Mouse (Mus musculus) heart, embryonic 16.5 days (tissue): Measurements from ENCODE around the gene Sall1. TPM values are rescaled to one million over a fixed set of nuclear protein-coding genes. Genes with fewer than 3 reads are reported as not detected.

Experiments used
- ATAC-seq: fragments of 200-750 bp; cut with Nextera tagmentation; replicated peaks from 2 replicates; pipeline ENCODE4 v1.8.0; 2017; ENCODE audit warnings: moderate number of reproducible peaks; ENCODE audit not compliant: insufficient read depth, low FRiP score; ENCODE audit errors: extremely low read depth
- H3K27ac ChIP-seq: fragments of 300-500 bp; sonication (generic); 2 replicates; pipeline ENCODE4 v1.5.1; 2014; ENCODE audit warnings: mild to moderate bottlenecking, low read length, control low read depth, moderate library complexity
- H3K27me3 ChIP-seq: fragments of 300-500 bp; sonication (generic); 2 replicates; pipeline ENCODE4 v1.6.1; 2014; ENCODE audit warnings: low read length, mixed read lengths; ENCODE audit not compliant: control insufficient read depth, insufficient read depth
- H3K36me3 ChIP-seq: fragments of 300-500 bp; sonication (generic); 2 replicates; pipeline ENCODE4 v1.6.1; 2014; ENCODE audit not compliant: control insufficient read depth, insufficient read depth
- H3K4me1 ChIP-seq: fragments of 300-500 bp; sonication (generic); 2 replicates; pipeline ENCODE4 v1.6.1; 2014; ENCODE audit warnings: low read length, mixed read lengths; ENCODE audit not compliant: control insufficient read depth, insufficient read depth
- H3K4me2 ChIP-seq: fragments of 300-500 bp; sonication (generic); 2 replicates; pipeline ENCODE4 v1.6.1; 2014; ENCODE audit warnings: low read depth, mild to moderate bottlenecking, control low read depth, low read length
- H3K4me3 ChIP-seq: fragments of 300-500 bp; sonication (generic); 2 replicates; pipeline ENCODE4 v1.5.1; 2014; ENCODE audit warnings: mild to moderate bottlenecking, control low read depth, low read length
- H3K9ac ChIP-seq: fragments of 300-500 bp; sonication (generic); 2 replicates; pipeline ENCODE4 v1.6.1; 2014; ENCODE audit warnings: low read length, control low read depth
- H3K9me3 ChIP-seq: fragments of 300-500 bp; sonication (generic); replicated peaks from 2 replicates; pipeline ENCODE4 v1.6.1; 2016; ENCODE audit warnings: low read length; ENCODE audit not compliant: control insufficient read depth
- WGBS: fragments of 180-500 bp; shearing (Covaris S2); extraction: QIAGEN DNeasy Blood & Tissue Kit; methylation state at CpG from one replicate; pipeline ENCODE4 v1.1.7; 2014; 5-methylcytosine and 5-hydroxymethylcytosine counted together
- polyA plus RNA-seq: library from polyadenylated mRNA; unstranded; fragments of >200 nt; fragmentation: Nextera tagmentation; extraction: Ambion mirVana; gene quantifications from 2 replicates; pipeline ENCODE4 v1.2.1, GENCODE M21; 2015

The Sall1 gene
- polyA plus RNA-seq, 1 experiment from 2014 or later, result 2.8 TPM

- Histone ChIP-seq H3K36me3 (no peaks in the 10 kb centered on the region), H3K4me3 (no peak overlapping the region), H3K27ac (no peak overlapping the region), H3K9me3 (no peaks in the 10 kb centered on the region), H3K4me1 (no peaks in the 10 kb centered on the region), H3K27me3 (peaks cover 48% of the 10 kb centered on the region), H3K4me2 (no peak overlapping the region), H3K9ac (no peak overlapping the region)
- ATAC-seq, result no peak
- WGBS, result 91% methylated on average over 7 of the region's 7 CpGs
These were observed 8.9 kb upstream of the Sall1 start for GRCm38 (mm10) chr8:89052880-89053279.

GRCm38 (mm10) chr8:89046639-89047348 is 2.8 kb upstream of the Sall1 start:
- Histone ChIP-seq H3K4me1 (peaks cover 10% of the 10 kb centered on the region), H3K27ac (no peak overlapping the region), H3K4me2 (no peak overlapping the region), H3K9ac (no peak overlapping the region), H3K4me3 (no peak overlapping the region), H3K36me3 (no peaks in the 10 kb centered on the region), H3K27me3 (peaks cover 77% of the 10 kb centered on the region), H3K9me3 (no peaks in the 10 kb centered on the region)
- ATAC-seq, result no peak
- 10% methylated on average over 26 of the region's 26 CpGs for WGBS

- Histone ChIP-seq H3K4me1 (peaks cover 12% of the 10 kb centered on the region), H3K4me3 (peak overlapping the region; percentile 40), H3K9ac (no peak overlapping the region; the same call in 1 of the 2 replicates), H3K9me3 (no peaks in the 10 kb centered on the region), H3K4me2 (peak overlapping the region; percentile 50), H3K36me3 (no peaks in the 10 kb centered on the region), H3K27ac (no peak overlapping the region), H3K27me3 (peaks cover 75% of the 10 kb centered on the region)
- ATAC-seq, result no peak
- 3% methylated on average over 13 of the region's 15 CpGs for WGBS
These were observed 2.3 kb upstream of the Sall1 start for GRCm38 (mm10) chr8:89046226-89046625.

GRCm38 (mm10) chr8:89045726-89046125 is 1.8 kb upstream of the Sall1 start:
- no peaks in the 10 kb centered on the region for H3K9me3 ChIP-seq
- peak overlapping the region; percentile 40; the same call in 1 of the 2 replicates for H3K4me3 ChIP-seq
- no peak for ATAC-seq
- peaks cover 73% of the 10 kb centered on the region for H3K27me3 ChIP-seq
- WGBS, result 7% methylated on average over 17 of the region's 17 CpGs
- peak overlapping the region; percentile 50 for H3K4me2 ChIP-seq
- H3K36me3 ChIP-seq, result no peaks in the 10 kb centered on the region
- no peak overlapping the region for H3K9ac ChIP-seq
- H3K27ac ChIP-seq, result no peak overlapping the region
- H3K4me1 ChIP-seq, result peaks cover 12% of the 10 kb centered on the region

- no peak for ATAC-seq
- H3K9me3 ChIP-seq, result no peaks in the 10 kb centered on the region
- H3K4me1 ChIP-seq, result peaks cover 12% of the 10 kb centered on the region
- H3K27ac ChIP-seq, result no peak overlapping the region
- H3K36me3 ChIP-seq, result no peaks in the 10 kb centered on the region
- no peak overlapping the region; the same call in 1 of the 2 replicates for H3K4me3 ChIP-seq
- WGBS, result 3% methylated on average over 29 of the region's 30 CpGs
- H3K4me2 ChIP-seq, result peak overlapping the region; percentile 25
- peaks cover 71% of the 10 kb centered on the region for H3K27me3 ChIP-seq
- no peak overlapping the region for H3K9ac ChIP-seq
These were observed 1.2 kb upstream of the Sall1 start for GRCm38 (mm10) chr8:89045218-89045601.

GRCm38 (mm10) chr8:89044511-89045217 is 702 bp upstream of the Sall1 start:
- Histone ChIP-seq H3K4me3 (peak overlapping the region; percentile 68), H3K4me2 (peak overlapping the region; percentile 25), H3K9ac (no peak overlapping the region), H3K36me3 (no peaks in the 10 kb centered on the region), H3K4me1 (peaks cover 12% of the 10 kb centered on the region), H3K27me3 (peaks cover 67% of the 10 kb centered on the region), H3K27ac (no peak overlapping the region), H3K9me3 (no peaks in the 10 kb centered on the region)
- ATAC-seq, result no peak
- 1% methylated on average over 31 of the region's 31 CpGs for WGBS

GRCm38 (mm10) chr8:89043371-89043841 is 556 bp downstream of the Sall1 start:
- peak overlapping the region; percentile 68 for H3K4me3 ChIP-seq
- peak overlapping the region; percentile 96 for H3K4me2 ChIP-seq
- peak overlapping the region; percentile 69 for H3K27ac ChIP-seq
- H3K9ac ChIP-seq, result peak overlapping the region; percentile 75
- WGBS, result under 1% methylated on average over 31 of the region's 32 CpGs
- ATAC-seq, result peak; percentile 80
- H3K9me3 ChIP-seq, result no peaks in the 10 kb centered on the region
- H3K27me3 ChIP-seq, result peaks cover 60% of the 10 kb centered on the region
- H3K36me3 ChIP-seq, result no peaks in the 10 kb centered on the region
- peaks cover 12% of the 10 kb centered on the region for H3K4me1 ChIP-seq

- Histone ChIP-seq H3K27ac (peak overlapping the region; percentile 80), H3K4me3 (peak overlapping the region; percentile 68), H3K9ac (peak overlapping the region; percentile 75), H3K27me3 (peaks cover 60% of the 10 kb centered on the region), H3K9me3 (no peaks in the 10 kb centered on the region), H3K36me3 (no peaks in the 10 kb centered on the region), H3K4me2 (peak overlapping the region; percentile 96), H3K4me1 (peaks cover 12% of the 10 kb centered on the region)
- WGBS, result under 1% methylated on average over 73 of the region's 80 CpGs
- ATAC-seq, result peak; percentile 68
These were observed 1.2 kb downstream of the Sall1 start for GRCm38 (mm10) chr8:89042560-89043370.
